Mouse (Mus musculus) gastrocnemius, adult 8-10 months (tissue): ENCODE measurements at regions not wholly inside any gene's neighbourhood (a gene's known extent, or its start where the extent isn't known, plus 50 kb on each side); places are given as distances from the start of the nearest gene placed in this dataset.
"Not testable (repeated sequence)": the region's sequence is repeated elsewhere in the genome, so short reads cannot be mapped to it uniquely, and the experiment has no call there.

Experiments used
- DNase-seq, 2 experiments: peaks; one replicate each; pipeline ENCODE4 v3.0.0; 2022; ENCODE audit warnings: low spot score in 2 of 2

DNA sequence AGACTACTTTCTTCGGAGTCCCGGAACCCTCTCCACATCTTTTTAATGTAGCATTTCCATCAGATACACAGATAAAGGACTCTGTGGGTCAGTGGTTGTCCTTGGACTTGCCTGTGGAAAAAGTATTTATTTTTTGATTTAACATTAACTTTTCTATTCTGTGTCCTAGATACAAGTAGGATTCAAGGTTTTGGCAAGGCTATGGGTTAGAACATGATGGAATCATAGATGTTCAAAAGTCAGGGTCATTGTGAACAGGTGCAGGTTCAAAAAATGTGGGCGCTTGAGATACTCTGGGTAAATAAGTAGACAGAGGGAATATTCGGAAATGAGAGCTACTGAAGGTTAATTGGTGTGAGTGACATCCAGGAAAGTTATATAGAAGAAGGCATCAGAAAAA lies 347.7 kb downstream of the Cypt12 start:
- no peak for DNase-seq

DNA sequence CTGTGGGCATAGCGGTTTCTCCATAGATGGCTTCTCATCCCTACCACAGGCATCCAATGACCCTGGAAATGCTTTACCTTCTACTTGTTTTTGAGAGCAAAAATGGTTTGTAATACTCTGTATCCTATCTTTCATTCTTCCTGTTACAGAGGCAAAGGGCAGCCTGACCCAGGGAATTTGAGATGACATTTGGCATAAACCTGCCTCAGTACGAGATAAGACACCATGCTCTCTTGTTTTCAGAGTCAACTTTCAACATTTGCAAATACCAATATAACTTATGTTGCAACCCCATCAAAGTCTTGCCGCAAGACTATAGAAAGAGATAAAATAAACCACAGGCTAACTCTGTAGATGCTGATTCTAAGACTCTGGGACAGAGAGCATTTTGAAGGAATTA lies 350.5 kb downstream of the Cypt12 start:
- DNase-seq, result no peak

DNA sequence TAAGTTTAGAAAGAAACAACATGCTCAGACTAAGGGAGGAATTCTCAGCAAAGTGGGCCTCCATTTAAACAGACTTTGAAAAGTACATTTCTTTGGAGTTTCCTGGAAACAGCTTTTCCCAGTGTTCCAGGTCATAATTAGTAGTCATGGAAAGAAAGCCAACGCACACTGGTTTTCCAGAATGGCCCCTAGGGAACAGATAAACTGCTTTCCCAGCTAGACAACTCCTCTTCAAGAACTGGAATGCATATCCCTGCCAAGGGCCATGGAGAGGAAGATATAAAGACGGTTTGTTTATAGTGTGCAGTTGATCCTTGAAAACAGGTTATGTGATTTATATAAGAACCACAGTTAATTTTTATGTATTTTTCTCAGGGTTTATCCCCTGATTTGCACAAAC lies 351.3 kb downstream of the Cypt12 start:
- no peak for DNase-seq

DNA sequence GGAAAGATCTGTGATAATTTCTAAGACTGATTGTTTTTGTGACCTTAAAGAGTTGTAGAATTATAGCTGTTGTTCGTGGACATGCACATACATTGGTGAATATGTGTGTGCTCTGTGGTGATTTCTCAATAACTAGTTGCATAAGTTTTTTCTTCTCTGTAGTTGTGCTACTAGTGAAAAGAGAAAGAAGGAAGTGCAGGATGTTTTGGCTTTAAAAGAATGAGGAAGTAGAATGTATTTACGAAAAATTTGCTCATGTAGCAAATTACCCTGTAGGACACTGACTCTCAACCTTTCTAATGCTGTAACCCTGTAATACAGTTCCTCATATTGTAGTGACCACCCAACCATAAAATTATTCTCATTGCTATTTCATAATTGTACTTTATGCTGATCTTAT lies 371.2 kb downstream of the Cypt12 start:
- DNase-seq, result no peak

DNA sequence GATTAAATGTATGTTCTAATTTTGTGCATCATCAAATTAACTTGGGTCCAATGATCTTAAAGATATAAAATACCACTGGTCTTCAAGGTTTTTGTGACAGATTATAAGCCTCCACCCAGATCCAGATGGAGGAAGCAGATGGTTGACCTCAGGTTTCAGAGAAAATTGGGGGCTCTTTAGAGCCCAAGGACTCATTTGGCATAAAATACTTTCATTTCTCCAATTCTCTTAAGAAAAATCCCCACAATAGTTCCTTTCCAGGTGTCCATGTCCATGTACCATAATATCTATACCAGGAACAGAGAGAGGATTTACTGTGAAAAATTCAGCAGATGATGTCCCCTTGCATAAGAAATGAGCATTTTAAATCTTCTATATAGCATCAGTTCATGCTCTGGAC lies 385.0 kb downstream of the Cypt12 start:
- no peak for DNase-seq

DNA sequence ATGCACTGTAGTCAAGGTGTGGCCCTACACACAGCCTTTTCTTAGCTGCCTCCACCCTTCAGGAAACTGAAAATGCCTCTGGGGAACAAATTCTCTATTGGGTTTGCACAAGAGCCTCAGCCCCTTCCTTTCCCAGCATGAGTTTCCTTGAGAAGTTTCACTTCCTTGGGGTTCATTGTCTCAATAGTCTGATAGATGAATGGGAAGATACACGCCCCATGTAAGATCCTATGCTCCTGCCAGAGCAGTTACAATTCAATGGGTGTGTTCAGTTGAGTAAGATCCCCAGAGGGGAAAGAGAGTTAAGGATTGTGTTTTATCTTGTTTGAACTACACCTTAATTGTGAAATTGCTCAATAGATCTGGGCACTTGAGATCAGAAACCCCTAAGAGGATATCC lies 391.0 kb downstream of the Cypt12 start:
- no peak for DNase-seq

DNA sequence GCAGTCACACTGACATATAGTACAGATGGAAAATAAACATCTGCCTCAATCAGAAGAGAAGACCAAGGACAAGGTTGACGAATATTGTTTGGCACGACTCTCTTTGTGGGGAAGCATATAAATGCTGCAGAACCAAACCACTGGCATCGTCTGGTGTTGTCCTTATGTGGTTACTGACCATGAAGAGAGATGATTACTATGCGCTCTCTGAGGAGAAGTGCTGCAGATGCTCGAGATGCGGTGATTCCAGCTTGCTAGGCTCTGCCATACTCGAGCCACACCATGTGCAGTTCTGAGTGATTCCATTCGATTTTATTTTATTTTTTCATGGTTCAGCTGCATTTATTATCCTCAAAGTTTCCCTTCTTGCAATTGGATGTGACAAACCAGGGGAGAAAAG lies 393.5 kb downstream of the Cypt12 start:
- no peak for DNase-seq

DNA sequence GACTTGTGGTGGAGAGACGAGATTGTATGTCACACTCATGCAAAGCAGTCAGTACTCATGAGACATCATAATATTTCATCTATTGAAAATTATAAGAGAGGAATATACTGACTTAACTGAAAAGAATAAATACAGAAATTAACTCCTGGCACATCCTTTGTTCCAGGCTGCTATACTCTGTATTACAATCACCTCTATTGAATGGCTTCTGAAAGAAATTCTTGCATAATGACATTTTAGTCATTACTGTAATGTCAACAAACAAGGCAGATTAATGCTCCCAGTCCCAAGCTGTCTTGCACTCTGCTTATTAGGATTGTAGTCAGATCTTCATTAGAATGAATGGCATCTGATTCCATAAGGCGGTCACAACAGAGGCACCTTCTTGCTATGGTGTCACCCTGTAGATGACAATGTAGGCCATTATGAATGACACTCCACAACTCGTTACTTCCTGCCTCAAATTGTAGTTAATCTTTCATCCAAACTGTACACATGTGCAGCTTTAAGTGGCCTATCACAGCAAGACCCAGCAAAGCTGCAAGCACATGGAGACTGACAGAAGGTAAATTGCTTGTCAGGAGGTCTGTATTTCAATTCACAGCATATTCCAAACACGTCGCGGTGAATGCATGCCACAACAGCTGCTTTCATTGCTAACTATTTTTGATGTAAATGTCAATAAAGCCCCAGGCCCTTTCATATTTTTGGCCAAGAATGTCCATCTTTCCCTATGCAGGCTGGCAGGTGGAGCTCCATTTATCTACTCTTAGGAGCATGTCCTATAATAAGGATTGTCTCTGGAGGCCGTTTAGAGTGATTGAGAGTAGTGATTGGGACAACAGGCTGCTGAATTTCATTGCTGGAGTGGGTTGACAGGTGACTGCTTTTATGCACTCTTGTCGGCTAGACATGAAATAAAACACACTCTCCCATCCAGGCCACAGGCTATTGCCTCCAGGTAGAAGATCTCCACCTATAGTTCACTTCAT lies 430.1 kb downstream of the Cypt12 start:
- DNase-seq, result no peak

DNA sequence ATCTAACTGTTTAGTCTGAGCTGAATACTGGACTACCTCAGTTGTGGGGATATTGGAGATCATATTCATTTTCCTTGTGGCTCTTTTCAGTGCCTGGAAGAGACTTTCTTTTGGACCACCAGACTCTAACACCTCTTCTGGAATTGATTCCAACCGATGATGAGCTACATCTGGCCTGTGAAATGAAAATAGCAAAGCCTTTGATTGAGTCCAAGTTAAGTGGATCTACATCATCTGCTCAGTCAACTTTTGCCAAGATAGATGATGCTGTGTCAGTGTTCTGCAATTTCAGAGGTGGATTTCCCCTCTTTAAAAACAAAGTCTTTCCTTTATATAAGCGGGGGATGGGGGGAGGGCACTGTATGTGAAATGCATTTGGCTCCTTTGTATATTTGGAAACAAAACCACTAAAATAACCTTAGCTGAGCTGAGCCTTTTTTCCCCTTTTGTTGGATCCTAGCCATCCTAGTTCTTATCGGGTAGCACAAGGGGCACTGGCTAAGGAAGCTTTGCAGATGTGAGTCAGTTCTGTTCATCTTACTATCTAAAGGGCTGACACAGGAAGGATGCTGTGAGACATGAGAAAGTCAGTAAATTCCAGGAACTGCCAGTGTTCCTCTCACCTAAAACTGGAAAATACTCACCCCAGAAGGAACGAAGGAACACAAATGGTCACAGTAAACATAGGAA lies 473.8 kb downstream of the Cypt12 start:
- DNase-seq, result no peak

DNA sequence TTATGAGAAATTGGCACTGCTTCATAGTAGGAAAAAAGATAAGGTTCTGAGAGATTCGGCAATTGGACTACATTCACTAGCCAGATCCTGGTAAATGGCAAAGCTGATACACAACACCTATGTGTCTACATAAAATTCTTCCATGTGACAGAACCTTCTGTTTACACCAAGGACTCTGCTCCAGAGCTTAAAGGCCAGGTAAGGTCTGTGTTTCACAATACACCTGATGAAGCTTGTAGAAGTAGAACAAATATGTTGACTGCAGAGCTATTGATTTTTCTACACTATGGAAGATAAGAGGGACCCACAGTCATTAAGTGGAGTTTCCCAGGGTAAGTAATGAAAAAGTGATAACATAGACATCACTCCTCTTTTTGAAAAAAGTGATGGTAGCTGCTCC lies 480.7 kb downstream of the Cypt12 start:
- no peak for DNase-seq

DNA sequence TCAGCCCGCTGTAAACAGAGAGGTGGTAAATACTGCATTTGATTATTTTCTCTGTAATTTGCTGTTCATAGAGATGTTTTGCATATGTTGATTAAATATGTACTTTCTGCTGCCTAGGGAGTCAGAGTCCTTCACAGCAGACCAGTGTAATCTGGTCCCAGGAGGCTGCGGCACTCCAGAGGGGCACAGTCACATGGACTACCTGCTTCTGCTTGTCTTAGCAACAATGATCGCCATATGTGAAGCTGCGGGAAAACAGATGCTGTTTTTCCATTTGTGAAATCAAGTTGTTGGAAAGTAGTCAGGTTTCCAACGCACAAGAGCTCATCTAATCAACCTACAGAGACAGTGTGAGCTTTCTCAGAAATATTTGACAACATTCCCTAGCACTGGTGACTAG lies 490.6 kb downstream of the Cypt12 start:
- DNase-seq, result no peak

DNA sequence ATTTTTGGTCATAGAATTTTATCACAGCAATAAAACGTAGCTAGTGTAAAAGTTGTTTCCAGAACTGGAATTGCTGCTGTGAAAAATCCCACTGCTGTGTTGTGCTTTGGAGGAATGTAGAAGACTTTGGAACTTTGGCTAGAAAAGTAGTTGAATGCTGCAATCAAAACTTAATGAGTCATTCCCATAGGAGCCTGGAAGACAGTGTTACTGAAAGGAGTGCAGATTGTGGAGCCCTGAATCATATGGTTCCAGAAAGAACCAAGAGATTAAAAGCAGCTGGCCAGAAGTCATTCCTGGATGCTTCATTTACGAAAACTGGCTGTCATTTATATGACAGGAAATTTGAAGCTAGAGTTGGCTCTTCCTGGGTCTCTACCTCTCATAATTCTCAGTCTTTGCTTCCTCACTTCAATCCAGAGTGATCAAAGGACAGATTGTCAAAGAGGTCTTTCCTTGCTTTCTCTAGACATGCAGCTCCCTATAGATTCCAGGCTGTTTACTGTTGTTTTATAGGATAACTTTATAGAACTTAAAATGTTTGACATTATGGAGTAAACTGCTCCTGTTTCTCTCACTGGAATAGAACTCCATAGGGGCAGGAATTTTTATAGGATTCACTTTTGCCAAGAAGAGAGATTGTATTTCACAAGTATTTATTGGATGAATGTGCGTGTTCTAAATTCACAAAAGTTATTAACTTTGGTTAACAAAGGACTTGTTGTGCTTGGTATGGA lies 504.2 kb downstream of the Cypt12 start:
- DNase-seq, result no peak

DNA sequence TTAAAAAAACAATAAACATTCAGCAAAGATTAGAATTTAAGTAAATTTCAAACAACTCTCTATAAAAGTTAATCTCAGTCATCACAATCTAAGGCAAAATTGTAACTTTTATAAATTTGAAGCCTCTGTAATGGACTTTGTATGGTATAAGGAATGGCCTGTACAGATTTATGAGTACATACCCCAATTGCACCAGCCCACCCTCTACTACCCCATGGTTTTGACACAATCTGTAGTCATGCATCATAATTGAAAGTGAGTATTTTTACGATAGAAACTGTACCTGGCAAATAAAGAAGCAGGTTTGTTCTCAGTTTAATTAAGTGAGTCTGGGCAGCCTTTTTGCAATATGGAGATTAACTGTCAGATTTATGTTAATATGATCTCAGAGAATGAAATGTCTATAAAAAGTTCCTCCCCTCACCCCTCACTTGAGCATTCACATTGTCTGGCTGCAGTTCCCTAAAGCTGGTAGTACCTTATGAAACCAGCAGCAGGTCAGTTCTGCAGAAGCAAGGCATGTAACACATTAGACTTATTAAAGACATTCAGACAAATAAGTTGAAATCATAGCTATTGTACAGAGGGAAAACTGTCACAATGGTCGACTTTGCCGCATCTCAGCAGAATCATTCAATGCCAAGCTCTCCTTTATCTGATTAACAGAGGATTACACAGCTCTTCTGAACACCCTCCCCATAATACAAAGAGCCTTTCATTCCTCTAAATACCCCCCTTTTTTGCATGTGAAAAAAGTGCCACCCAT lies 505.2 kb downstream of the Cypt12 start:
- DNase-seq, result no peak

DNA sequence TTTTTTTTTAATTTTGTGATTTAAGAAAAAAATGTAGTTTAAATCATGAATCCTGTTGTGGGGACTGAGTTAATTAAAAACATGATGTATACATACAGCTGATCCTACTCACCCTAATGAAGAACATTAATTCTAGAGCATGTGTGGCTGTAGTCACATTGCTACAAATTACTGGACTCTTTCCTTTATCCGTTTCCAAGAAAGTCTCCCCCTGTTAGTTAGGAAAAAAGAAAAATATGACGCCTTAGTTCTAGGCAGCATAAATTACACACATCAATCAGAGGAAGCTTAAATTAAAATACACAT lies 505.7 kb downstream of the Cypt12 start:
- no peak for DNase-seq

DNA sequence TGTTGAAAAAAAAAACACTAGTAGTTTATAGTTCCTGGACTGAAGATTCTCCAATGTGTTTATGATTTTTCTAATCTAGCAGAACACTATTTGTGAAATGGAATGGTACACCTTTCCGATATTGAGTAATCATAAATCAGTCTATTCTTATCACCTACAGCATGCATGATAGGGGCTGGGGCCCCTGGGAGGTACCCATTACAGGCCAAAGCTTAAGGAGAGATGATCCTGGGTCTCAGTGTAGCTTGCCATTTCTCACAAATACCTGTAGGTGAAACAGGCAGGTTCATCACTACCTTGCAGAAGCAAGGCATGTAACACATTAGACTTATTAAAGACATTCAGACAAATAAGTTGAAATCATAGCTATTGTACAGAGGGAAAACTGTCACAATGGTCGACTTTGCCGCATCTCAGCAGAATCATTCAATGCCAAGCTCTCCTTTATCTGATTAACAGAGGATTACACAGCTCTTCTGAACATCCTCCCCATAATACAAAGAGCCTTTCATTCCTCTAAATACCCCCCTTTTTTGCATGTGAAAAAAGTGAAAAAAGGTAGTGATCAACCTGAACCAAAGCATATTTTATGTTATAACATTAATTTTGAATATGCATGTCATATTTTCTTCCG lies 506.5 kb downstream of the Cypt12 start:
- DNase-seq, result not testable (repeated sequence)

DNA sequence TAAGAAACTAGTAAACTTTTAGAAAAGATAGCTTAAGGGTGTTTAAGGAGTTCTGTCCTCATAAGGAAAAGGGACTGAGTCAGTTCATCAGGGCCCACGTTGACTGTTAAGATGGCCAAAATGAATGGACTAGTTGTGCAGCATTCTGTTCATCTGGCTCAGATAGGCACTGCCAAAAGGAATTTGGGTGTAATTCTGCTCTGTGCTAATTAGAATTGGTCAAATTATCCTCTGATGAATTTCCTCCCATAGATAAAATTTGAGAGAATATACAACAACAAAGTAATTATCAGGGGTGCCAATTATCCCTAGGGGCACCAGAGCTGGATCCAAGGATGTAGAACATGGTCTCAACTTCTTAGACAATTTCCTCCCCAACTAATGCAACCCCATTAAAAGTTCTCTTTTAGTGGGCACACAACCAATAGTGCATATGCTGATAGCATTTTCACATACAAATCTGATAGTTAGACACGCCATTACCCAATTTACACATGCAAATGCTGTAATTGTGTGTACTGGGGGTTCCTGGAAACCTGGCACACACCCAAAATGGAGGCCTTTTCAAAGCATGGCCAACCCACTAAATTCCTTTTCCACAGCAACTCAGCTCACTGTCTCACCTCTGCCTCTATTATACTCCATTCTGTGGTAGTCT lies 508.0 kb downstream of the Cypt12 start:
- no peak for DNase-seq

DNA sequence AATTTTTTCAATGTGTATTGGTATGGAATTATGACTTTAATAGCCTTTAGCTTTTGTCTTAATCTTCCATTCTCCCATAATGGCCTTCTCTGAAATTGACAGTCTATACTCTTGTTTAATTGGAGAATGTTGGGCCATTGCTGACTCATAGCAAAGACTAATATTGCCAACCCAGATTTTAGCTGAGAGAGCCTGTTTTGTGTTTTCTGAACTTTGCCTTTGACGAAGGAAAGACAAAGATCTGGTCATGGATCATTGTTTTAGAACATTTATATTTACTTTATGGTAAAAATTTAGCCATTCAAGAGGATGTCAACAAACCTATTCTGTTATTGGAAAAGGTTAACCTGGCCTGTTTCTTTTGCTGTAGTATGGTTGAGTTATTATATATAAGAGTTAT lies 512.1 kb downstream of the Cypt12 start:
- no peak for DNase-seq

DNA sequence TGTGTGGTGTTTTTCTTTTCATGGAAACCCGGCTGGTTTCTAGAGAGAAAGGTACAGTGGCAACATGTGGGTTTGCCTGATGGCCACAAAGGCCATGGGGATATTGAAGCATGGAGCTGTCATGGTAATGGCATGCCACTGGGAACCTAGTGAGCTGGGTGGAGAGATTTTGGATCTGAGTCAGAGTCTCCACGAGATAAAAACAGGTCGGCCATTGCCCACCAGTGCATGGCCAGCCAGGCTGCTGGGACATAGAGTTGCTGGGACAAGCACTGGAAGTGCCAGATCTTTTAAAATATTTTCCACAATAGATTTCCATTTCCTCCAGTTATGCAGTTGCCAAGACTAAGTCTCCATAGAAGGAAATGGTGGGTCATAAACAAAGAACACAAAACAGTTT lies 523.6 kb downstream of the Cypt12 start:
- DNase-seq, result no peak

DNA sequence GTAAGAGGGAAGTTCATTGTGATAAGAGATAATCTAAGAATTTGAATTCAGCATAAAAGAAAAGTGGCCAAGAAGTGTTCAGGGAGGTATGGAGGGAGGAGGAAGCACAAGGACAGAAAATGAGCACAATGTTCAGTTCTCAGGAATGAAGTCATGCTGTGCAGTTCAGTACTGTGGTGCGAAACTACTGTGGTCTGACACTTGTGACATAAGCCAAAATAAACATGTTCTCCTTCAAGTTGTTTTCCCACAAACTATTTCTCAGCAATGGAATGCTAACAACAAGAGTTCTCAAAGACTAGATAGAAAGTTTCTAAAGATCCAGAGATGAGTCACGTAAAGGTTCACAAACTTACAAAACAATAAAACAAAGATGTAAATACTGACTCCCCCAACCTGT lies 531.3 kb downstream of the Cypt12 start:
- DNase-seq, result no peak

DNA sequence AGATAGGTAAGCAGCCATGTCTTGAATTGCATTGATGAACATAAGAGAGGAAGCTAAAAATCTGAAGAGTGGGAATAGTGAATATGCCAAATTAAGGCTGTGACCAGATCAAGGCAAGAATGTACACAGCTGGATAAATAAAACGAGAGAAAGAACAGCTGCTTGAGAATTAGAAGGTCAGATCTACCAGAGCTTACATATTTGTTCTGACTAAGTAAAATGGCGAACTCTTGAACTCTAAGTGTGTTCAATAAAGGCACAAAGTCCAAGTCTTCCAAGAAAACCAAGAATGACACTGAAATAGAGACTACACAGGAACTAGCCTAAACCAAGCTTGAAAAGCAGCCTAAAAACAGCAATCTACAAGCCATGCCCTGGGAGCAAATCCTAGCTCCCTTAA lies 533.8 kb downstream of the Cypt12 start:
- no peak for DNase-seq

DNA sequence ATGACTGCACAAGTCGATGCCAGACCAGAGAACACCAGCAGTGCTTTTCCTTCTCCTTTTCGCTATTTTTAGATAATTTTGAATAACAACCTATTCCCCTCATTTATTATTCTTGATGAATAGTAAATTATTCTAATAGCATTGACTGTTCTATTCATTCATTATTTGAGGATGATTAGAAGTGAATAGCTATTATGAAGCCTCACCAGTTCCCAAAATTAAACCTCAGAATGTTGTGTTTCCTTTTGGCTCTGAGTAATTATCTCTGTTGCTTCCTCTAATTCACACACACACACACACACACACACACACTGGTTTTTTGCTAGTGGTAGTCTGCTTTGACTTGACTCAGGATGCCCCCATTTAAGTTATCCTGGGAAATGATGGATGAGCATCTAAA lies 540.7 kb downstream of the Cypt12 start:
- no peak for DNase-seq
